Mouse (Mus musculus) ES-Bruce4 (cell line): Measurements from ENCODE around the gene Slc35e4.

ENCODE experiments used
- CTCF ChIP-seq: IDR thresholded peaks from one replicate; pipeline ENCODE4 v1.8.1; 2011; ENCODE audit warnings: low read depth, low read length
- POLR2A ChIP-seq: IDR thresholded peaks from one replicate; pipeline ENCODE4 v1.8.1; 2011; ENCODE audit warnings: low read length; ENCODE audit not compliant: insufficient read depth

DNA sequence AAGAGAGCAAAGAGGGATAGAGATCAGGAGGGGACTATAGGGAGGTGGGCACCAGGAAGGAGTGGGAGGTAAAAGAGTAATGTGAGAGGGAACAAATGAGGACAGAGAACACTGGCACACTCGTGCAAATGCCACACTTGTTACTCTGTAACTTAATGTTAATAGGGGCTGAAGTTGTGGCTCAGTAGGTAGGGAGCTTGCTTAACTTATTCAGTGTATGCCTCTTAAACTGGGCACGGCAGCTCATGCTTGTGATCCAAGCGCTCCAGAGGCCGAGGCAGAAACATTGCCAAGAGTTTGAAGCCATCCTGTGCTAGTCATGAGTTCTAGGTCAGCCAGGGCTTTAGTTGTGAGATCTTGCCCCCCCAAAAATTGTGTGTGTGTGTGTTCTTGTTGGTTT, 20.7 kb upstream of the Slc35e4 start:
- TF ChIP-seq CTCF (no peak), POLR2A (no peak)
